Mouse (Mus musculus) forebrain, embryonic 15.5 days (tissue): ENCODE measurements around the gene Fgd2. TPM values are rescaled to one million over a fixed set of nuclear protein-coding genes. Genes with fewer than 3 reads are reported as not detected.
"Not testable (repeated sequence)": the region's sequence is repeated elsewhere in the genome, so short reads cannot be mapped to it uniquely, and the experiment has no call there.

Experiments used
- ATAC-seq: fragments of 200-750 bp; cut with Nextera tagmentation; replicated peaks from 2 replicates; pipeline ENCODE4 v1.8.0; 2017; ENCODE audit warnings: mild to moderate bottlenecking, moderate TSS enrichment, moderate library complexity
- H3K27ac ChIP-seq: fragments of 300-500 bp; sonication (generic); replicated peaks from 2 replicates; pipeline ENCODE4 v1.5.1; 2015; ENCODE audit warnings: mild to moderate bottlenecking, inconsistent platforms
- H3K27me3 ChIP-seq: fragments of 300-500 bp; sonication (generic); 2 replicates; pipeline ENCODE4 v1.6.1; 2015; ENCODE audit warnings: inconsistent platforms
- H3K36me3 ChIP-seq: fragments of 300-500 bp; sonication (generic); 2 replicates; pipeline ENCODE4 v1.6.1; 2015; ENCODE audit warnings: mild to moderate bottlenecking, inconsistent platforms
- H3K4me1 ChIP-seq: fragments of 300-500 bp; sonication (generic); 2 replicates; pipeline ENCODE4 v1.6.1; 2015; ENCODE audit warnings: inconsistent platforms
- H3K4me2 ChIP-seq: fragments of 300-500 bp; sonication (generic); replicated peaks from 2 replicates; pipeline ENCODE4 v1.6.1; 2015; ENCODE audit warnings: mild to moderate bottlenecking, inconsistent platforms
- H3K4me3 ChIP-seq: fragments of 300-500 bp; sonication (generic); 2 replicates; pipeline ENCODE4 v1.5.1; 2015; ENCODE audit warnings: mild to moderate bottlenecking, inconsistent platforms
- H3K9ac ChIP-seq: fragments of 300-500 bp; sonication (generic); replicated peaks from 2 replicates; pipeline ENCODE4 v1.6.1; 2015; ENCODE audit warnings: mild to moderate bottlenecking, inconsistent platforms
- H3K9me3 ChIP-seq: fragments of 300-500 bp; sonication (generic); 2 replicates; pipeline ENCODE4 v1.6.1; 2016; ENCODE audit warnings: inconsistent platforms
- WGBS: fragments of 180-500 bp; shearing (Covaris S2); methylation state at CpG from one replicate; pipeline ENCODE4 v1.1.7; 2015; ENCODE audit warnings: mixed read lengths; 5-methylcytosine and 5-hydroxymethylcytosine counted together
- polyA plus RNA-seq: library from polyadenylated mRNA; unstranded; fragments of >200 nt; fragmentation: Nextera tagmentation; extraction: Ambion mirVana; gene quantifications from 2 replicates; pipeline ENCODE4 v1.2.1, GENCODE M21; 2015

The Fgd2 gene
- polyA plus RNA-seq, 1 experiment from 2014 or later = 5.5 TPM

GRCm38 (mm10) chr17:29339170-29339768, 21.4 kb upstream of the Fgd2 start:
- Histone ChIP-seq H3K4me2 (no peak overlapping the region), H3K27me3 (no peaks in the 10 kb centered on the region), H3K9me3 (no peaks in the 10 kb centered on the region), H3K4me1 (peaks cover 47% of the 10 kb centered on the region), H3K9ac (no peak overlapping the region), H3K27ac (peak overlapping the region; percentile 72), H3K4me3 (no peak overlapping the region), H3K36me3 (peaks cover 70% of the 10 kb centered on the region)
- ATAC-seq = no peak
- 79% methylated on average over 11 of the region's 11 CpGs for WGBS

DNA sequence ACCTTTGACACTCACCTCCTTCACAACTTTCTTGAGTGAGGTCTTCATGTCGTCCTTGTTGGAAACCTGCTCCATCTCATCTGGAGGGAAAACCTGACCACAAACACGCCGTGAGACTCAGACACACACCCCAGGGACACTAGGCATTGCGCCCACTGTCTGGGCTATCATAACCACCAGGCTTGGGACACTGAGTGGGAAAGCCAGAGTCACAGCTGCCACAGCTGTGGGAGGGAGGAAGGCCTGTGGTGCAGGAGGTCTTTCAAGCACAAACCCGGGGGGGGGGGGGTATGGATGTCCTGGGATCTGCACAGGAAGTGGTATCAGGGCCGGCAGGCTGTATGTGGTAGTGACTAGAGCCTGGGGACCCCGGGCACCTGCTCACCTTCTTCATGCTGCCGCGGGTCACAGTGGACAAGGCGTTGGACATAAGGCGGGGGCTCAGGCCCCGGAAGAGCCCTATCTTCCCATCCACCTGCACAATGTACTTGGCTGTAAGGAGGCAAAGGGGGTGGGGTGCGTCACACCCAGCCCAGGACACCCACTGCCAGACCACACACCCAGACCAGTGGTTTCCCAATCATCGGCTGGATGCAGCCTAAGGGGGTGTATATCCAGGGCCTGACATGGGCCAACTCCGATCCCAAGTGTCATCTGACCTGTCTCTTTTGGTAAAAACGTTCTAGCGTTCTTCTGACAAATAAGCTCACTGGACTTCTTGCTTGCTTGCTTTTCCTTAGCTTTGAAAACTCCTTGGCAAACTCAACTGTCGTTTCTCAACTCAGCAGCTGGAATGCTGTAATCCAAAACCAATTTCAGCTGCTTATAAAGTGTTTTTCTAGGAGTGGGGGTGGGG, 20.1 kb upstream of the Fgd2 start:
- no peak overlapping the region for H3K9ac ChIP-seq
- peaks cover 63% of the 10 kb centered on the region for H3K36me3 ChIP-seq
- WGBS = 84% methylated on average over 18 of the region's 18 CpGs

GRCm38 (mm10) chr17:29341591-29342003, 19.1 kb upstream of the Fgd2 start:
- Histone ChIP-seq H3K36me3 (peaks cover 53% of the 10 kb centered on the region), H3K4me3 (no peak overlapping the region), H3K9ac (0 out of 2 replicates have a peak overlapping the region, but pooled peaks have one; percentile 26), H3K9me3 (no peaks in the 10 kb centered on the region), H3K4me2 (no peak overlapping the region), H3K27me3 (no peaks in the 10 kb centered on the region), H3K27ac (peak overlapping the region; percentile 76), H3K4me1 (peaks cover 65% of the 10 kb centered on the region)
- 26% methylated on average over 9 of the region's 9 CpGs for WGBS
- ATAC-seq = no peak

More for the DNA sequence above, 20.1 kb upstream of the Fgd2 start:
- no peaks in the 10 kb centered on the region for H3K27me3 ChIP-seq
- H3K27ac ChIP-seq = 0 out of 2 replicates have a peak overlapping the region, but pooled peaks have one; percentile 76
- ATAC-seq = no peak
- H3K4me2 ChIP-seq = no peak overlapping the region
- peaks cover 55% of the 10 kb centered on the region for H3K4me1 ChIP-seq
- H3K9me3 ChIP-seq = no peaks in the 10 kb centered on the region
- no peak overlapping the region for H3K4me3 ChIP-seq

DNA sequence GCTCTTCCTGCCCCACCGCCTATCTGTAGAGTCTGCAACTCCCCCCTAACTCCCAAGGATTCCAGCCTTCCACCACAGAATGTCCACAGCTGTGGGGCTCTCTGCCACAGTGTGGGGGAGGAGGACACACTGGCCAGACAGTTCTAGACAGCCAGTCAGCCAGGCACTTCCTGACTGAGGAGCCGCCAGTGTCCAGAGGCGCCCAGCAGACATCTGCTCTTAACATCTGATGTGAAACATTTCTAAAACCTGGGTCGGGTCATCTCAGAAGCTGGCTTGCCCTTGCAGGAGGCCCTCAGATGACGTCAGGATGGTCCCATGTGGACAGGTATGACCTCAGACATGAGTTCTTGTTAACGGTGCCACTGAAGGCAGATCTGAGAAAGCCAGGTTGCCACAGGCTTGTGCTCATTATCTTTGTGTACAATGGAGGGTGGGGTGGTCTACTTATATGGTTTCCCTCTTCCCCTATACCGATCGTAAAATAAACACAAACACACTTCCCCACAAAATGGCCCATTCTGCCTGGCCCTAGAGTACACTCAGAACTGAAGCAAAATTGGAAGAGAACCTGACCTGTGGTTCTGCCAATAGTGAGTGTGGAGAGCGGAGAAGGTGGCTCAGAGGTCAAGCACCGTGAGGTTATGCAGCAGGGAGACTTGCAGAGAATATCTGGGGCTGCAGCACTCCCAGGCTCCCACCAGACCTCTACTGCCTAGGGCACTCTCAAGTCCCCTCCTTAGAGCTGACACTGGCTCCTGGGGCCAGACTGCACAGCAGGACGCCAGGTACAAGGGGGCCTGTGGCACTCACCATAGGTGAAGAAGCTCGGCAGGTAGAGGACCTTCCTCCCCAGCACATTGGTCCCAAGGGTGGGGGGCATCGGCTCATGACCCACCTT, 18.5 kb upstream of the Fgd2 start:
- H3K9me3 ChIP-seq = no peaks in the 10 kb centered on the region
- no peaks in the 10 kb centered on the region for H3K27me3 ChIP-seq
- WGBS = 61% methylated on average over 13 of the region's 13 CpGs
- no peak overlapping the region for H3K4me2 ChIP-seq
- peaks cover 66% of the 10 kb centered on the region for H3K4me1 ChIP-seq
- no peak for ATAC-seq
- H3K36me3 ChIP-seq = peaks cover 47% of the 10 kb centered on the region
- no peak overlapping the region for H3K4me3 ChIP-seq
- peak overlapping the region; percentile 76 for H3K27ac ChIP-seq
- H3K9ac ChIP-seq = 0 out of 2 replicates have a peak overlapping the region, but pooled peaks have one; percentile 26

GRCm38 (mm10) chr17:29343241-29343640, 17.5 kb upstream of the Fgd2 start:
- H3K9me3 ChIP-seq = no peaks in the 10 kb centered on the region
- H3K4me3 ChIP-seq = no peak overlapping the region
- no peak overlapping the region for H3K27ac ChIP-seq
- H3K9ac ChIP-seq = no peak overlapping the region
- H3K36me3 ChIP-seq = peaks cover 40% of the 10 kb centered on the region
- no peak for ATAC-seq
- no peak overlapping the region for H3K4me2 ChIP-seq
- 88% methylated on average over 5 of the region's 5 CpGs for WGBS
- H3K27me3 ChIP-seq = no peaks in the 10 kb centered on the region
- H3K4me1 ChIP-seq = peaks cover 64% of the 10 kb centered on the region

- WGBS = 88% methylated on average over 12 of the region's 12 CpGs
- no peaks in the 10 kb centered on the region for H3K27me3 ChIP-seq
- peaks cover 24% of the 10 kb centered on the region for H3K36me3 ChIP-seq
- peak overlapping the region; percentile 97; the same call in 1 of the 2 replicates for H3K4me3 ChIP-seq
- peak overlapping the region; percentile 98; the same call in 1 of the 2 replicates for H3K9ac ChIP-seq
- ATAC-seq = no peak
- peaks cover 48% of the 10 kb centered on the region for H3K4me1 ChIP-seq
- H3K9me3 ChIP-seq = no peaks in the 10 kb centered on the region
- peak overlapping the region; percentile 96 for H3K27ac ChIP-seq
- peak overlapping the region; percentile 70 for H3K4me2 ChIP-seq
These were observed 15.4 kb upstream of the Fgd2 start for GRCm38 (mm10) chr17:29345272-29345671.

DNA sequence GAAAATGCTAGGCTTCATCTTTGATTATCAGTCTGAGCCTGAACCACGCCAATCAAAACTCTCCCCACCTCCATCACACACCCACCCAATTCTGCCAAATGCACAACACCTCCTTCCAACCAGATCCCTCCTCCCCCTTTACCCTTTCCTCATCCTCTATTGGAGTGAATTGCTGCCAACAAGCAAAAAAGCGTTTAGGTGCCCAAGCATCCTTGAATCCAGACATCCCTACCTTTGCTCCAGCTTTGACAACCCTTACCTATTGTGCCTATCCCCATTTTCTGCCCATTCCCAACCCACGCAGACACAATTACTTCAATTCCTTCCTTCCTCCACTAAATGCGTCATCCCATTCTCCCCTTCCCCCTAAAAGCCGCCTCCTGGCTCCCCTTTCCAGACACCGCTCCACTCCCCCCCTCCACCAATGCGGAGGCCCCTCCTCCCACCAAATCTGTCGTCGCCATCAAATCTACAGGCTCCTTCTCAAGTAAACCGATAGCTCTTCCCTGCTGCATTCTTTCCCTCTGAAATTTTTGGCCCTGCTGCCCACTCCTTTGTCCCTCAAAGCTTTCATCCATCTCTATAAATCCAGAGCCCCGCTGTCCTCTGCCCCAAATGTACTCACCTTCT, 14.1 kb upstream of the Fgd2 start:
- Histone ChIP-seq H3K9me3 (no peaks in the 10 kb centered on the region), H3K4me1 (peaks cover 36% of the 10 kb centered on the region), H3K4me3 (peak overlapping the region; percentile 97), H3K9ac (peak overlapping the region; percentile 98), H3K36me3 (peaks cover 21% of the 10 kb centered on the region), H3K27me3 (no peaks in the 10 kb centered on the region), H3K27ac (peak overlapping the region; percentile 96), H3K4me2 (peak overlapping the region; percentile 70)
- under 1% methylated on average over 11 of the region's 11 CpGs for WGBS
- ATAC-seq = peak; percentile 64

GRCm38 (mm10) chr17:29347126-29347644, 13.5 kb upstream of the Fgd2 start:
- peak overlapping the region; percentile 96 for H3K27ac ChIP-seq
- peak; percentile 39 for ATAC-seq
- H3K9ac ChIP-seq = peak overlapping the region; percentile 98
- H3K4me3 ChIP-seq = peak overlapping the region; percentile 97
- peak overlapping the region; percentile 70 for H3K4me2 ChIP-seq
- WGBS = under 1% methylated on average over 39 of the region's 45 CpGs
- H3K27me3 ChIP-seq = no peaks in the 10 kb centered on the region
- H3K9me3 ChIP-seq = no peaks in the 10 kb centered on the region
- H3K4me1 ChIP-seq = peaks cover 30% of the 10 kb centered on the region
- peaks cover 21% of the 10 kb centered on the region for H3K36me3 ChIP-seq

DNA sequence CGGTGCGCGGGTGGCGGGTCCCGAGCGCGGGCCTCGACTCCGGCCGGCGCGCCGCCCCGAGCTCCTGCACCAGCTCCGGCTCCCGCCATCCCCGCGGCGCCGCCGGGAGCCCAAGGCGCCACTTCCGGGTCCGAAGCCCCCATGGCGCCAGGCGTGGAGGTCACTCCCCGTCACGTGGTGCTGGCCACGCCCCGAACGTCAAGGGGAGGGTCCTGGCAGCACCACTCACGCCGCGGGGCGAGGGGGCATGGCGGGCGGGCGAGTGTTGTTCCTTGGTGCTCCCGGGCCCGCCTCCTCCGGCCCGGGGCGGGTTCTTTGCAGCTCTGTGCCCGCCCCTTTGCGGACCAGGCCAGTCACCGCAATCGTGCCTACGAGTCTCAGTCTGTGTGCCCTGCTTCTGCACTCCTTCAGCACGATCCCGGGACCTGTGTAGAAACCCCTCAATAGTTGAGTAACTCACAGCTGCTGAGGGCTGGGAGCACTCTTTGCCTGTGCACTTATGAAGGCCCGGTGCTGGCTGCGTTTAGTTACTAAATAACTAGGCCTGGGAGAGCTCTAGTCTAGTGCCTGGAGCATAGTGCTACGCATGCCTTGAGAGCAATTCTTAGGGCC, 13.0 kb upstream of the Fgd2 start, which contains the start of gene Mtch1:
Gene Mtch1, minus strand, starts transcription at position 290 of the 612 bp plus-strand sequence.
- peak; percentile 83 for ATAC-seq
- Histone ChIP-seq H3K27ac (peak within 1 kb of the TSS; percentile 96), H3K9ac (peak within 1 kb of the TSS; percentile 98), H3K9me3 (no peaks in the 10 kb centered on the region), H3K4me3 (peak within 1 kb of the TSS; percentile 97), H3K4me2 (peak within 1 kb of the TSS; percentile 70), H3K36me3 (peaks cover 17% of the 10 kb centered on the region), H3K27me3 (no peaks in the 10 kb centered on the region), H3K4me1 (peaks cover 25% of the 10 kb centered on the region)
- WGBS = under 1% methylated on average over 50 of the region's 53 CpGs

DNA sequence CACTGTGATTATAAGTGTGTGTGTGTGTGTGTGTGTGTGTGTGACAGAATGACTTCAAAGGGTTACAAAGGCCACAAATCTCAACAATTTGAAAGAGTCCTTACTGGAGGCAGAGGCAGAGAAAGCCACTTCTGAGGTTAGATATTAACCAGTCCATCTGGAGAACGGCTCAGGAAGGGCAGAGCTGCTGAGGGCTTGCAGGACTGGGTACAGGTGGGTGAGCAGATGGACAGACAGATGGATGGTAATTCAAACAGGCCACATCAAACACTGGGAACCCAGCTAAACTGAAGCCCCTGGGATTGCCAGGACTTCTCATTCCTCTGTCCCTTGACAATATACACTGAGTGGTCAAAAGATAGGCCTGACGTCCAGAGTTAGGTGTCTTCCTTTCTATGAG, 11.7 kb upstream of the Fgd2 start:
- H3K27ac ChIP-seq = 0 out of 2 replicates have a peak overlapping the region, but pooled peaks have one; percentile 96
- peaks cover 25% of the 10 kb centered on the region for H3K4me1 ChIP-seq
- no peak for ATAC-seq
- H3K27me3 ChIP-seq = no peaks in the 10 kb centered on the region
- H3K9ac ChIP-seq = no peak overlapping the region
- no peaks in the 10 kb centered on the region for H3K9me3 ChIP-seq
- H3K4me2 ChIP-seq = no peak overlapping the region
- H3K36me3 ChIP-seq = peaks cover 5% of the 10 kb centered on the region
- no peak overlapping the region for H3K4me3 ChIP-seq
- WGBS = 77% methylated on average over 2 of the region's 2 CpGs

GRCm38 (mm10) chr17:29351056-29351455, 9.7 kb upstream of the Fgd2 start:
- not testable (repeated sequence) for H3K27ac ChIP-seq

More at GRCm38 (mm10) chr17:29351056-29351455, 9.7 kb upstream of the Fgd2 start:
- 59% methylated on average over 5 of the region's 5 CpGs for WGBS
- peaks cover 25% of the 10 kb centered on the region for H3K4me1 ChIP-seq
- H3K9ac ChIP-seq, H3K4me3 ChIP-seq, H3K36me3 ChIP-seq, H3K4me2 ChIP-seq, H3K9me3 ChIP-seq, ATAC-seq, H3K27me3 ChIP-seq: not testable (repeated sequence)
